Mouse (Mus musculus) spleen, adult 2 months (tissue): ENCODE results near the gene Fbxo9.

Experiments
- CTCF ChIP-seq: fragments of 200-500 bp; IDR thresholded peaks from 2 replicates; pipeline ENCODE4 v1.5.1; 2011; ENCODE audit warnings: mild to moderate bottlenecking, inconsistent platforms; ENCODE audit not compliant: insufficient read depth, insufficient read length, insufficient replicate concordance; ENCODE audit errors: extremely low read depth
- POLR2A ChIP-seq: fragments of 200-500 bp; IDR thresholded peaks from 2 replicates; pipeline ENCODE4 v1.6.1; 2011; ENCODE audit warnings: low read depth, low read length, inconsistent platforms

DNA sequence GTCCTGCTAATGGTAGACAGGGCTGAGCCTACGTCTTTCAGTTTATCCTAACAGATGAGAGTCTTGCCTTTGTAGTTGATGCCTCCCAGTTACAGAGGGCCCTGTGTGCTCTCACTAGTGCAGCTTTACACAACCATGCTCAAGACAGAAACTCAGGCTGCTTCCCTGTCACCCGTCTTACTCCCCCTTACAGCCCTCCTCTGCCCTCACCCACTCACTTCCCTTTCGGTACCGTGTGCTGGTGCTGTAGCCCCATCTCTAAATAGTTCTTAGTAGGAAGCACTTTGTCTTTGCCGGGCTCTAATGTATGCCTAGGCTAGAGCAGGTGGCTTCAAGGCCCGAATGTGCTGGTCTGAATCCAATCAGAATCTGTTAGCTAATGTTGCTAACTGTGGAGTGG is 15.4 kb upstream of the Fbxo9 start:
- no peak for TF ChIP-seq POLR2A
- no peak for TF ChIP-seq CTCF
